Mouse (Mus musculus): Measurements from ENCODE around the gene Mslnl. TPM values are rescaled to one million over a fixed set of nuclear protein-coding genes. Genes with fewer than 3 reads are reported as not detected.

The Mslnl gene
- polyA plus RNA-seq, 1 experiment, result not detected

DNA sequence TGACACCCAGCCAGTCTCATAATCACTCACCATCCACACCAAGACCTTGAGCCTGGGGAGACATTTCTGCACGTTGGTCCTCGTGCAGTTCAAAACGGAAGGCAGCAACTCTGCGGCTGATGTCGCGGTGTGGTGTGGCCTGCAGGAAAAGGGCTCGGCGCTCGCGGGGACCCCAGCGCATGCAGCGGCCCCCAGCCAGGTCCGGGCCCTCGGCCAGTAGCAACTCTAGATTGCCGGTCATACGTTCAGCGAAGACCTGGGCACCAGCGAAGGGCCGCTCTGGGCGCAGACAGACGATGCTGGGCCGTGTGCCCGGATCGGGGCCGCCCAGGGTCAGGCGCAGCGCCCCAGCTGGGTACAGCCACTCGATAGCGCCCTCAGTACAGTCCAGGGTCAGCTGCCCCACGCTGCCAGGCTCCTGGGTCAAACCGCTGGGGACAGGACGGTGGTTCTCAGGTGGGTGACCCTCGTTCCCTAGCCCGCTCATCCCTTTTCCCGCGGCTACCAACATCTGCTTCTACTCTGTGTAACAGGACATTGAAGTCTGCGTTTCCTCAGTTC, 60.4 kb downstream of the Mslnl start:
- Histone ChIP-seq H3ac (ENCODE audit: control insufficient read depth, insufficient read length) (peak overlapping the region; percentile 11), H3K4me2 (ENCODE audit: low read depth) (peak overlapping the region; percentile 93), H3K36me3 (ENCODE audit: control insufficient read depth, insufficient read depth) (no peaks in the 10 kb centered on the region), H3K4me3 (peak overlapping the region; percentile 47), H3K27me3 (ENCODE audit: control insufficient read depth, insufficient read depth, insufficient read length) (no peaks in the 10 kb centered on the region), H3K79me2 (ENCODE audit: control insufficient read depth, insufficient read depth) (no peaks in the 10 kb centered on the region)
- TF ChIP-seq USF1 (IDR thresholded peaks at IDR 0.05; ENCODE audit: low read depth), result no peak
- TF ChIP-seq TCF12 (IDR thresholded peaks at IDR 0.05; ENCODE audit: insufficient read depth, poor library complexity, severe bottlenecking), result no peak
- no peak for TF ChIP-seq CEBPB (IDR thresholded peaks at IDR 0.05; ENCODE audit: insufficient read depth, poor library complexity, severe bottlenecking)
- no peak for TF ChIP-seq POLR2A (IDR thresholded peaks at IDR 0.05; ENCODE audit: insufficient read length, low read depth)

DNA sequence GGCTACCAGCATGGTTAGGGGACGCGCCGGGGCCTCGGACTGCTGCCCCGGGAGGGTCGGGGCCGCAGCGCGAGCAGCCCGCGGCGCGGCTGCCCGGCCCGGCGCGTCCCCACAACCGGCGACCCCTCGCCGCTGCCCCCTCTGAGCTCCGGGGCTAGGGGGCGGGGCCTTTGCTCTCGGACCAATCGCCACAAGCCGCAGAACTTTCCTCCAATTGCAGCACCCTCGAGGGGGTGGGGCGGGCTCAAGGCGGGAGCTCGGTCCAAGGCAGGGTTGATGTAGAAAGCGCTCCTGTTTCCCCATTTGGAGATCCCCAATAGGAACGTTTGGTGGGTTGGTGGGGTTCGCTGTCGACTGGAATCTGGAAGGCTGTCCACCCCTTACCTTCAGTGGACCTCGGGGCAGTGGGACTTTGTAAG, 61.1 kb downstream of the Mslnl start, which contains the start of gene Metrn:
Metrn (minus strand) TSS at position 186 of the 419 bp plus-strand sequence.
- Histone ChIP-seq H3K4me3 (peak within 1 kb of the TSS; percentile 47), H3K36me3 (ENCODE audit: control insufficient read depth, insufficient read depth) (no peaks in the 10 kb centered on the region), H3K79me2 (ENCODE audit: control insufficient read depth, insufficient read depth) (no peaks in the 10 kb centered on the region), H3K4me2 (ENCODE audit: low read depth) (peak within 1 kb of the TSS; percentile 93), H3K27me3 (ENCODE audit: control insufficient read depth, insufficient read depth, insufficient read length) (no peaks in the 10 kb centered on the region), H3ac (ENCODE audit: control insufficient read depth, insufficient read length) (peak within 1 kb of the TSS; percentile 11)
- TF ChIP-seq E2F4 (IDR thresholded peaks at IDR 0.05; ENCODE audit: insufficient read depth) (peak; percentile 64), MAX (IDR thresholded peaks at IDR 0.05; ENCODE audit: low read depth) (no peak), USF1 (IDR thresholded peaks at IDR 0.05; ENCODE audit: low read depth) (no peak), CEBPB (IDR thresholded peaks at IDR 0.05; ENCODE audit: insufficient read depth, poor library complexity, severe bottlenecking) (no peak), POLR2AphosphoS2 (IDR thresholded peaks at IDR 0.05; ENCODE audit: insufficient read length, low read depth) (peak; percentile 50), POLR2A (IDR thresholded peaks at IDR 0.05; ENCODE audit: insufficient read length, low read depth) (peak; percentile 54)

Other genes with a start within 250 kb of the Mslnl start
- not detected for gene Sstr5, start 238.8 kb upstream of the Mslnl start, polyA plus RNA-seq (2012; fragmentation: generic; extraction: Trizol)
- 14.3 TPM for gene Sox8, start 165.4 kb upstream of the Mslnl start, polyA plus RNA-seq (2012; fragmentation: generic; extraction: Trizol)
- 36.3 TPM for gene Lmf1, start 157.0 kb upstream of the Mslnl start, polyA plus RNA-seq (2012; fragmentation: generic; extraction: Trizol)
- 0.24 TPM for gene Gng13, start 18.9 kb upstream of the Mslnl start, polyA plus RNA-seq (2012; fragmentation: generic; extraction: Trizol)
- gene Chtf18, start 8.6 kb upstream of the Mslnl start, polyA plus RNA-seq (2012; fragmentation: generic; extraction: Trizol), result 7.2 TPM
- 13.0 TPM for gene Rpusd1, start 8.4 kb upstream of the Mslnl start, polyA plus RNA-seq (2012; fragmentation: generic; extraction: Trizol)
- gene Msln, start 18.3 kb downstream of the Mslnl start, polyA plus RNA-seq (2012; fragmentation: generic; extraction: Trizol), result 91.8 TPM
- 31.4 TPM for gene Narfl, start 37.7 kb downstream of the Mslnl start, polyA plus RNA-seq (2012; fragmentation: generic; extraction: Trizol)
- gene Haghl, start 49.6 kb downstream of the Mslnl start, polyA plus RNA-seq (2012; fragmentation: generic; extraction: Trizol), result 29.8 TPM
- gene Ccdc78, start 50.5 kb downstream of the Mslnl start, polyA plus RNA-seq (2012; fragmentation: generic; extraction: Trizol), result 0.08 TPM
- 61.0 TPM for gene Fam173a, start 56.9 kb downstream of the Mslnl start, polyA plus RNA-seq (2012; fragmentation: generic; extraction: Trizol)
- gene AC134908.4, start 59.6 kb downstream of the Mslnl start, polyA plus RNA-seq (2012; fragmentation: generic; extraction: Trizol), result not detected
- 44.4 TPM for gene Metrn, start 61.1 kb downstream of the Mslnl start, polyA plus RNA-seq (2012; fragmentation: generic; extraction: Trizol)
- gene Fbxl16, start 73.0 kb downstream of the Mslnl start, polyA plus RNA-seq (2012; fragmentation: generic; extraction: Trizol), result 6.0 TPM
- gene Wdr24, start 87.6 kb downstream of the Mslnl start, polyA plus RNA-seq (2012; fragmentation: generic; extraction: Trizol), result 18.0 TPM
- gene Jmjd8, start 92.8 kb downstream of the Mslnl start, polyA plus RNA-seq (2012; fragmentation: generic; extraction: Trizol), result 15.5 TPM
- gene Stub1, start 97.4 kb downstream of the Mslnl start, polyA plus RNA-seq (2012; fragmentation: generic; extraction: Trizol), result 196 TPM
- gene Rhbdl1, start 101.3 kb downstream of the Mslnl start, polyA plus RNA-seq (2012; fragmentation: generic; extraction: Trizol), result 0.67 TPM
- 0.67 TPM for gene Gm20683, start 105.7 kb downstream of the Mslnl start, polyA plus RNA-seq (2012; fragmentation: generic; extraction: Trizol)
- 48.3 TPM for gene Rhot2, start 108.8 kb downstream of the Mslnl start, polyA plus RNA-seq (2012; fragmentation: generic; extraction: Trizol)
- 7.4 TPM for gene Wdr90, start 125.5 kb downstream of the Mslnl start, polyA plus RNA-seq (2012; fragmentation: generic; extraction: Trizol)
- 36.7 TPM for gene Mcrip2, start 132.7 kb downstream of the Mslnl start, polyA plus RNA-seq (2012; fragmentation: generic; extraction: Trizol)
- gene Mettl26, start 139.0 kb downstream of the Mslnl start, polyA plus RNA-seq (2012; fragmentation: generic; extraction: Trizol), result 23.6 TPM
- gene Wfikkn1, start 144.8 kb downstream of the Mslnl start, polyA plus RNA-seq (2012; fragmentation: generic; extraction: Trizol), result 0.25 TPM
- gene Rab40c, start 183.7 kb downstream of the Mslnl start, polyA plus RNA-seq (2012; fragmentation: generic; extraction: Trizol), result 18.3 TPM
- gene Pigq, start 208.9 kb downstream of the Mslnl start, polyA plus RNA-seq (2012; fragmentation: generic; extraction: Trizol), result 46.3 TPM
- gene Nhlrc4, start 208.9 kb downstream of the Mslnl start, polyA plus RNA-seq (2012; fragmentation: generic; extraction: Trizol), result 0.17 TPM
- gene A930017K11Rik, start 216.5 kb downstream of the Mslnl start, polyA plus RNA-seq (2012; fragmentation: generic; extraction: Trizol), result 0.02 TPM
- gene Capn15, start 249.8 kb downstream of the Mslnl start, polyA plus RNA-seq (2012; fragmentation: generic; extraction: Trizol), result 7.2 TPM